Mouse (Mus musculus): ENCODE measurements at regions not wholly inside any gene's neighbourhood (a gene's known extent, or its start where the extent isn't known, plus 50 kb on each side); places are given as distances from the start of the nearest gene placed in this dataset.
A peak's percentile ranks its signal among the peaks of the same experiment; 100 is the strongest.

- no peak for DNase-seq (ENCODE audit: low spot score in 2 of 2)
These were observed 59.9 kb downstream of the S1pr1 start for GRCm38 (mm10) chr3:115655020-115655419.

GRCm38 (mm10) chr3:115652236-115652635 lies 62.6 kb downstream of the S1pr1 start:
- DNase-seq (ENCODE audit: low spot score in 2 of 2): no peak

DNA sequence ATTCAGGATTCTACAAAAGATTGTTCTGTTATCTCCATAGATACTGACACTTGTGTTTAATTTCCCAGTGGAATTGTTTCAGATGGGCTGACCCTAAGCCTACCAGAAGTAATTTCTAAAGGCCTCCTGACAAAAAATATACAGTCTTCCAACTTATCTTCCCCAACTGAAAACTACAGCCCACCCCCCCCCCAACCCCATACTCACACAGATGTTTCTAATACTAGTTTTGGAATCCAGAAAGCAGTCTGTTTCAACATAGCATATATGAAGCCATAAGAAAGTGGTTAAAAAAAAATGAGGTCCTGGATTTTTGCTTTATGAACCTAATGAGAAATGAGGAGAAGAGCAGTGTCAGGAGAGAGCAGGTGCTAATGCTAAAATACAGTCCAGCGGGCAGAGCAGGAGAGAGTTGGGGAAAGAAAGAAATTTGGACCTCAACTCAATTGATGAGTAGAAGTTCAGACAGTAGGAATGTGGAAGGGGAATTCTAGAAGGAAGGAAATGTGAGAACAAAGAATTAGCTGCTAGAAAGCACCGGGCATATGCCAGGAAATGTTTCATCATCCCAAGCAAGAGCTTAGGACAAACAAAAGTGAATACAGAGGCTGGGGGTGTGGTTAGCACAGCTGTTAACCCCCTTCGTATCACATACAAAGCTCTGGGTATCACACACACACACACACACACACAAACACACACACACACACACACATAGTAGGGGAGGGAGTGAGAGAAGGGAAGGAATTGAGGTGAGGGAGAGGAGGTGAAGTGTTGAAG lies 65.3 kb downstream of the S1pr1 start:
- DNase-seq (ENCODE audit: low spot score in 2 of 2): no peak

GRCm38 (mm10) chr3:115646993-115647392 lies 67.9 kb downstream of the S1pr1 start:
- no peak for DNase-seq (ENCODE audit: low spot score in 2 of 2)

DNA sequence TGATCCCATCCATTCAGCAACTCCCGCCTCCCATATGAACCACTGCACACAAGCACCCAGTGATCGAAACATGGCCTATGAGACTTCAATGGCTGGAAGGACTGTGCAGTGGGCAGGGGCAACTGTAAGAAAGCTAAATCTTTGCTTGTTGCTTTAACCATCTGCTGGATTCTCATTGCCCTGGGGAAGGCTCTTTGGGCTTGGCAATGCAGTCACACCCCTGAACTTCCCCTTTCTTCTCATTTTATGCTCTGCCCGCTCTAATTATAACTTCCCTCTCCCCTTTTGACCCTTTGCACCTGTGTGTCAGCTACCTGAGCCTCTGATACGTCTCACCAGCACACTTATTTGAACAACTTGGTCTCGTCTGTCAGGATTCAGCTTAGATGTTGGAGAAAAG lies 70.6 kb downstream of the S1pr1 start:
- DNase-seq (ENCODE audit: low spot score in 2 of 2): no peak

DNA sequence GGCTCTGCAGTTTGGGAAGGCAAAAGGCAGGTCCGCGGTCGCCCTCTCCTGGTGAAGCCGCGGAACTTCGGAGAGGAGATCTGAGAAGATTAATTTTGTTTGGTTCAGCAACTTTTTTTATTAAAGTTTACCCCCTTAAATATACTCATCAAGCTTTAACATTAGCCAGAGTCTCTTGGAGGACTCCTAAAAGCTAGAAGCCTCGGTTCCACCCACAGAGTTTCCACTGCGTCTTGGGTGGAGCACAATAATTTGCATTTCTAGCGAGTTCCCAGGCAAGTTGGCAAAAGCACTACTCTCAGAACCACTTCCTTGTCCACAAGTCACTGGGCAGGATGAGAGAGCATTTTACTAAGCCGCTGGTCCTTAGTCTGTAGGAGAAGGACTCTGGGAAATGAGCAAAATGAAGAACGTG lies 72.0 kb downstream of the S1pr1 start:
- peak in 1 of 2 experiments; percentile 83 for DNase-seq (ENCODE audit: low spot score in 2 of 2)

DNA sequence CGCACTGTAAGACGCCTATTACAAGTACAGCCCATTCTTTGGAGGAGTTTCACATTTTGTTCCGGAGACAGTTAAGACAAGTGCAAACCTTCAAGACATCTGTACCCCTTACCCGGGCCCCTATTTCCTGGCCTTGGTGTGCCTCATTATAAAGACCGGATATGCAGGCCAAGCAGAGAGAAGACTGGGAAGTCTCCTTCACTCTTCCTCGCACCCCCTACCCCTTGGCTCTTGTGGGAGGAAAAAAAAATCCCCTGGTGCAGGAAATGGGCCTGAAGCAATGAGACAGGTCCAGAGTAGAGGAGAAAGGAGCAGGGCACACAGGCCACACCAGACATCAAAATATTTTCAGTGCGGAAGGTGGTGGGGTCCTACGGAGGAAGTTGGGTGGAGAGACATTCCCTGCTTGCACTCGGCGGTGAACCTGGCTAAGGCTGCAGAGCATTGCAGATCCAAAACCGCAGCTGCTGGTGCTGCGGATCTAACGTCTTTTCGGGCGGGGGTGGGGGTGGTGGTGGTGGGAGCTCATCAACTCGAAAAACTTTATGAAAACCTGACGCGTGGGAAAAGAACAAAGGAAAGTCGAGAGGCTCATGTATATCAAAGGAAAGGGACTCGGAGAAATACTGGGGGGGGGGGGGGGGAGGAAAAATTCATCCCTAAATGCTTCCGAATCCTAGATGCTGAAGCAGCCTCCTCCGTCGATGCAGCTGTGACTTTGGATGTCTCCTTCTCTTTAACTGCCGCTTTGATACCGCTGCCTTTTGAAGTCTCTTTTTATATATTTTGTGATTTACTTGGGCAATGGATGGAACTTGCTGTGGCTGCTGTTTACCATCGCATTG lies 72.6 kb downstream of the S1pr1 start:
- DNase-seq (ENCODE audit: low spot score in 2 of 2): no peak

GRCm38 (mm10) chr3:115641411-115641810 lies 73.5 kb downstream of the S1pr1 start:
- no peak for DNase-seq (ENCODE audit: low spot score in 2 of 2)

DNA sequence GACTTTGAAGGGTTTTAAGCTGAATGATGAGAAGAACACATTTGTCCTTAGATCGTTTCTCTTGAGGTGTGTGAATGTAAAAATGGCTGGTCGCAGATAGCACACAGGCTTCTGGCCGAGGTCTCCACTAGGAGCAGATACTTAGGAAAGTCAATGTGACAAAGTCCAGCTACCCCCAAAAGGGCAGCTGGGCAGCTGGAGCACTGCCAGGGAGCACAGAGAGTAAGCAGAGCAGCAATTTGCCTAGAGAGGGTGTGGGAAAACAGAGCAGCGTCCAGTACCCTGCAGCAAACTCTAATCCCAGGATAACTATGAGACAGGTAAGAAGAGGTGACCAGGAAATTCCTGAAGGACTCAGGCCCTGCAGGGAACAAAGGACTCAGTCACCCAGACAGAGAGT lies 79.4 kb downstream of the S1pr1 start:
- no peak for DNase-seq (ENCODE audit: low spot score in 2 of 2)

DNA sequence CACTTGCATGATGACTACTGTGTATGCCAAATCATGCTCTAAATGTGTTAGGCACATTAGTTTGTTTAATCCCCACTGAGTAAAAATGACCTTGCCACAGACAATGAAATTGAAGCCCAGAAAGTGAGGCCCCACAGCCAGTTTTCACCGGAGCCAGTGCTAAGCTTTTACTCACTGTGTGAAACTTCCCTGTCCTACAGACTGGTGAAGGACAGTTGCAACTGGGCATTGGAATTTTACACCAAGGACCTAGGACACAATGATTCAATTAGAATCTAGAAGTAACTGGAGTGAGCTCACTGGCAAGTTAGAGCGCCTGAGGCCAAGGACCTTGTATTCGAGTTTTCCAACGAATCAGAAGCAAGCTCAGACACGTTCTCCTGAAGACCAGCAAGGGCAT lies 79.8 kb downstream of the S1pr1 start:
- no peak for DNase-seq (ENCODE audit: low spot score in 2 of 2)

DNA sequence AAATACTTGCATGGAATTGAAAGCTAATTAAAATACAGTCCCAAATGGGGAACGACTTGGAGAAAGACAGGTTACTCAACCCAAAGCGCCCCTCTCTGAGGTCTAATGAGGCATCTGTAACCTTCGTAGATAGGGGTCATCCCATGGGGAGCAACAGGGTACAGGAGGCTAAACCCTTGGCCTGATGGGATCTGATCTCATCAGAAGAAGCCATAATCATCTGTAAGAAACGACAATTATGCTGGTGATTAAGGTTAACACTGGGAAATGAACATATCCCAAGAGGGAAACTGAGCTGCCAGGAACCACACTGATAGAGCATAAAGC lies 82.5 kb downstream of the S1pr1 start:
- no peak for DNase-seq (ENCODE audit: low spot score in 2 of 2)

DNA sequence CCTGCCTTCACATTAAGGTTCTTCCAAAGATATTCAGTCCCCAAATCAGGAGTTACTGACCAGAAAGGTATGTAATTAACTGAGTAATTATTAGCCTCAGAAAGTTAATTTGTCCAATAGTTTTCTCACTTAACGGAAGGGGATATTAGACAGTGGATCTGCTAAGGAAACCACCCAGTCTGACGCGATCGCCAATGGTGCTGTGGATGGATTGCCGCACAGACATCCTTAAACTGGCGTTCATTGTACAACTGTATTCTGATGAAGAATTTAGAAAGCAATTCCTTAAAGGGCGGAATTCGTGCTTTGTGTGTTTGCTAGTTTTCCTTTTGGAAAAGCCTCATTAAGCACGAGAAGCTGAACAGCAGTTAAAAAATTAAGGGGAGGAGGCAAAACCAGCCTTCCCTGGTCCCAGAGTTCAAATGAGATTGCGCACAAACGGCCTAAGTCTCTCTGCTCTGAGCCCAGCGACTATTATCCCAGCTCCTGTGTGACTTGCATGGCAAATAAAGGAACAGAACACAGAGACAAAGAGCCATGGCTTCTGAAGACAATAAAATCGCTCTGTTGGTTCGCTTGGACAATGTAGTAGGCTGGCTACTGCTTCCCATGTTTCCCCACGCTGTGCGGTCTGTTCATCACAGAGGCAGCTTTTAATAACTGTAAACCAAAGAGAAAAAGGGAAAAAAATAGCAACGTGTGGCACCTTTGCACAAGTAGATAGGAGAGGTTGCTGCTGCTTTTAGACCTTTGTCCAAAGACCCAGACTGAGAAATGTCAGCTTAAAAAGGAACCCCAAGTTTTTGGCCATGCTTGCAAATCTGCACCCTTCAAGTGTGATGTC lies 83.1 kb downstream of the S1pr1 start:
- peak in 1 of 2 experiments; percentile 31 for DNase-seq (ENCODE audit: low spot score in 2 of 2)

- DNase-seq (ENCODE audit: low spot score in 2 of 2): no peak
These were observed 92.0 kb downstream of the S1pr1 start for GRCm38 (mm10) chr3:115622920-115623319.

DNA sequence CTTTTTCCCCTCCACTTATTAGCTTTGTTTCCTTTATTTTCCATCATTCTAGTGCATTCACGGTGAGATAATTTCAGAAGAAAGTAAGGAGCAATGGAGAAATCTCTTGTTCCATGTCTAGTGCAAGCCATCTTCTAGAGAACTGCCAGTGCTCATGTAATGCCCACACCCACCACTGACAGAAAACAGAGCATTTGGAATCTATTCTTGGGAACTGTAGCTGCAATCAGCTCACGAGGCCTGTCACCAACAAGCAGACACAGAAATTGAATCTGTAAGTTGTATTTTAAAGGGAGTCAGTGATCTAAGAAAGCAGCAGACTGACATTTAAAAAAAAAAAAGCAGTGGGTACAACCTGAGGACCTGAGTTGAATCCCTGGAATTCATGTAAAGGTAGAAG lies 92.6 kb downstream of the S1pr1 start:
- peak; percentile 38 to 57 for DNase-seq (ENCODE audit: low spot score in 2 of 2)

- no peak for DNase-seq (ENCODE audit: low spot score in 2 of 2)
These were observed 94.9 kb downstream of the S1pr1 start for GRCm38 (mm10) chr3:115619970-115620369.

DNA sequence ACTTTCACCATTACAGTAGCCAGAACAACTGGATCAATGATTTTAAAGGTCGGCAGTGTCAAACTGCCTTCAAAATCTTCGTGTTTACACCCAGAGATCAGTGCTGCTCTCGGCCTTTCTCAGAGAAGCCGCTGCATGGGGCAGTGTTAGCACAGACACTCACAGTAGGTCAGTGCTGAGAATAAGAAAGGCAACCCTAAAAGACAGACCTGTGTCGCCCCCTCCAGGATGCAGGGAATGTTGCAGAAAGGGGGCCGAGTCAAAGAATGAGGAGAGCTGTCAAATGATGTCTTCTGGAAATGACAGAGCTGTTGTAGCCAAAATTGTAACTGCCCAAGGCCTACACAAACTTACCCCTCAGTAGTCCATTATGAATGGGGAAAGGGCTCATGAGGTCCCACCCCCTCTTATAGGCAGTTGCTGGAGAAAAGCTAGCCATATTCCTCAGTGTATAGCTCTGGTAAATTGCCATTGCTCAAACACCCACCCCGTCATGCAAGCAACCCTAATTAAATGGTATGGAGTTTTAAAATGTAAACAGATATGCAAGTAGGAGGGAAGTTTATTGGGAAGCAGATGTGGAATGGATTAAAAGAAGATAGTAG lies 98.8 kb downstream of the S1pr1 start:
- peak in 1 of 2 experiments; percentile 65 for DNase-seq (ENCODE audit: low spot score in 2 of 2)

DNA sequence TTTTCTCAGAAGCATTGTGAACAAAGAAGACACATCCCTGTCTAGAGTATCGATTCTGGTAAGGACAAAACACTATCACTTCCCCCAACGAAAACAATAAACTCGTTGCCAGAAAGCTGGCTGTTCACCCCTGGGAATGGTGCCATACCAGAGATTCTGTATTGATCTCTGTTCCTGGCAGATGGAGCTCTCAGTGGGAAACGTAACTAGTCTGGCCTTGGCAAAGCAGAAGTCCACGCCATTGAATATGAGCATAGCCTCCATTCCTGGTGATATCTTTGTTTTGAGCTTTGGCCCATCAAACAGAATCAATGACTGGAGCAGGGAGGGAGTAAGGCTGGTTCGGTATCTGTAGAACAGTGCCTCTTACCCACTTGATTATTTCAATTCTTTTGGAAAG lies 102.0 kb downstream of the S1pr1 start:
- no peak for DNase-seq (ENCODE audit: low spot score in 2 of 2)

GRCm38 (mm10) chr3:115608087-115608486 lies 106.8 kb downstream of the S1pr1 start:
- no peak for DNase-seq (ENCODE audit: low spot score in 2 of 2)

DNA sequence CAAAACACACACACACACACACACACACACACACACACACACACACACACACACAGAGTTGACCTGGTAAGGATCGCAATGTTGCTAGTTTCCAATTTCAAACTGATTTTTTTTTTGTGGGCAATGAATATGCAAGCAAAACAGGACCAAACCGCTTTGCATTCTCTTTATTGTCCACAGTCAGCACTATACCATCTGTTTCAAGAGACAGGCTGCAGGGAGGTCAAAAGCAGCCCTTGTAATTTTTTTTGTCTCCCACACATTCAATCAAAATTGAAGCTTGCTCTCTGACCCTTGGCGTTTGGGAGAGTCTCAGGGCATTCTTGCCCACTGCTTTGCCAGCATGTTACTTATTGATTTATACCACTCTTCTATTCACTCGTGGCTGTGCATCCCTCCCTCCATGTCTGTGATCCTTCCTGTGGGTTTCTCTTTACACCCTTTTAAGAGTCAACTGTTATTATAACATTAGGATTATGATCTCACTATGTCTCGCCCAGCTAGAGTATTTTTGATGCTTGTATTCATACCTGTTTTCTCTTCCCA lies 110.1 kb downstream of the S1pr1 start:
- DNase-seq (ENCODE audit: low spot score in 2 of 2): no peak

GRCm38 (mm10) chr3:115604267-115604666 lies 110.6 kb downstream of the S1pr1 start:
- DNase-seq (ENCODE audit: low spot score in 2 of 2): no peak

DNA sequence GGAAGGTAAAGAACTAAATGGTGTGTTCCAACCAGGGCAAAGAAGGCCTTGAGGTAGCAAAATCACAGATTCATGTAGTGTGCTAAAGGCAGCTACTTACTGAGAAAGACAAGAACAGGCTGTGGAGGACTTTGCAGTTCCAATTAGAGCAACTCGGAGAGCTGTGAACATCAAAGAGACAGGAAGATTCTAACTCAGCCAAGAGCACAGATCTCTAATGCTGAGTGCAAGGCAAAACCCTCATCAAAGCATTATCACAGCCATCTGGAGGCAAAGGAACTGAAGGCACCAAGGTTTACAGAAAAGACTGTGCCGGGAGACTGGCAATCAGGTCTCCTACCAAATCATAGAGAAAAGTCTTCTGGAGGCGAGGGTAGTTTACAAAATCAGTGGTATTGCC lies 111.1 kb downstream of the S1pr1 start:
- peak in 1 of 2 experiments; percentile 20 for DNase-seq (ENCODE audit: low spot score in 2 of 2)

DNA sequence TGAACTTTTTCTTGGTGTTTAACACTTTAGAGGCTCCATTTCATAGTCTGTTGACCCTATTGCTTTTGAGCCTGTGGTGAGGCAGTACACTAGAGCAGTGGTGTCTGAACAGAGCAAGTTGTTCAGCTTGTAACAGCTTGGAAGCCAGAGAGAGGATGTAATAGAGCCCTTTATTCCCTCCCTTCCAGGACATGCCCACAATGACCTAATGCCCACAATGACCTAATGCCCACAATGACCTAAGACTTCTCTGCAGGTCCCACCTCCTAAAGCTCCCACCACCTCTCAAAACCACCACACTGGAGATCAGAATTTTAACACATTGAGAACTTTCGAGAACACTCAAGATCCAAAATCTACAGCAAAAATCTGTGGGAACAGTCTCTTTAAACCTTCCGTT lies 115.6 kb downstream of the S1pr1 start:
- DNase-seq (ENCODE audit: low spot score in 2 of 2): no peak

Measured in left cerebral cortex, adult 9 months (tissue).